Mouse (Mus musculus): ENCODE data around the gene Zfp280b.
"Not testable (repeated sequence)": the region's sequence is repeated elsewhere in the genome, so short reads cannot be mapped to it uniquely, and the experiment has no call there.

Zfp280b gene

DNA sequence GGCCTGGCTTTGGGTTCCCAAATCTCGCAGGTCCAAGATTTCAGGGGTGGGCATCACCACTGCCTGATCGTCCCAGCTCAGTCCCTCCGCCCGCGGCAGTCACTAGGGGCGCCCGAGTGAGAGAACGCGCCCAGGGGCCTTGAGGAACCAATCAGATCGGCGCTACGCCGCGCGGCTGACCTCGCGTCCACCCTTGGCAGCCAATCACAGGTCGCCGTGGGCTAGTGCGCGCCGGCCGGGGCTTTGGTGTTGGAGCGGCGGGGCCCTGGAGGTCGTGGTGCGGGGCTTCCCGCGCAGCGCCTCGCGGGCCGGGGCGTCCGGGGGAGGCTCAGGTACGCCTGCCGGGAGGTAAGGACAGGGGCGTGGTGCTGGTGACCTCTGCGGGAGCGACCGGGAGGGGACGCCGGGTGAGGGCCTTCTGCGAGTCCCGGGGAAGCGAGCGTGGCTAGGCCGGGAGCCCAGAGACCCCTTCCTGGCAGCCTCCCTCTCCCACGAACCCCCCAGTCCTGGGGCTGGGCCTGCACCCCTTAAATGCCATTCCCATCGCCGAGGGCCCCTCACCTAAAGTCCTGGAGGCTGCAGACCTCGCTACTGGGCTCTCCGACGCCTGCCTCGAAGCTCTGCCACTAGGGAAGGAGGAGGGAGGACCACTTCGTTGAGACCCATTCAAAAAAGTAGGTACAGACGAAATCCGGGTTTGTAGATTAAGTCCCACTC, at the start of gene Zfp280b:
Zfp280b (plus strand) TSS at position 249 of the 717 bp plus-strand sequence.
- DNase-seq (ENCODE audit: inconsistent ontology term), result peak; percentile 97

DNA sequence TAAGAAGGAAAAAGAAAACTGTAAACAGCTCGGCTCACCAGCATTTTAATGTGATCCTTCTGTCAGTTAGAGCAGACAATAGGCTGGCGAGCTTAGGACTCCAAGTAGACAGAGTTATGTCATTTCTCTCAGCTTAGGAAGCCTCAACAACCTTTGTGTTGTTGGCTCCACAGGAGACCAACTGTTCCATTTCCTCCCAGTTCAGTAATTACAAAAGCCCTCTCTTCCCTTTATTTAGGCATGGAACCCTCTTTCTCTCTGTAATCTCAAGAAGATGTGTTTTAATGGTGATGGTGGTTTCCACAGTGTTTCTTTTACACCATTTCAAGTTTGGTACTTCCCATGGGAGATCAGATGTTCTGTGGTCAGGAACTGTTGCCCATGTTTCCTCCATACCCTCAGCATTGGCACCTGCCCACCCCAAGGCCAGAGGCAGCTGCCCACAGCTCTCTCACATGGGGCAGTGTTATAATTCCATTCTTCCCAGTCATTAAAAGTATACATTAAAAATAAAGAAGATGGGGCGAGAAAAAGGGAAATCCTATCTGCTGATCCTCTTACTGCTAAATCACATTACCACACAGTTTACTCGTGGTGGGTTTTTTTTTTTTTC, 41.9 kb upstream of the Zfp280b start:
- peak; percentile 5 for DNase-seq (ENCODE audit: inconsistent ontology term)

GRCm38 (mm10) chr10:75993616-75994240, 38.7 kb upstream of the Zfp280b start:
- DNase-seq (ENCODE audit: inconsistent ontology term), result no peak

DNA sequence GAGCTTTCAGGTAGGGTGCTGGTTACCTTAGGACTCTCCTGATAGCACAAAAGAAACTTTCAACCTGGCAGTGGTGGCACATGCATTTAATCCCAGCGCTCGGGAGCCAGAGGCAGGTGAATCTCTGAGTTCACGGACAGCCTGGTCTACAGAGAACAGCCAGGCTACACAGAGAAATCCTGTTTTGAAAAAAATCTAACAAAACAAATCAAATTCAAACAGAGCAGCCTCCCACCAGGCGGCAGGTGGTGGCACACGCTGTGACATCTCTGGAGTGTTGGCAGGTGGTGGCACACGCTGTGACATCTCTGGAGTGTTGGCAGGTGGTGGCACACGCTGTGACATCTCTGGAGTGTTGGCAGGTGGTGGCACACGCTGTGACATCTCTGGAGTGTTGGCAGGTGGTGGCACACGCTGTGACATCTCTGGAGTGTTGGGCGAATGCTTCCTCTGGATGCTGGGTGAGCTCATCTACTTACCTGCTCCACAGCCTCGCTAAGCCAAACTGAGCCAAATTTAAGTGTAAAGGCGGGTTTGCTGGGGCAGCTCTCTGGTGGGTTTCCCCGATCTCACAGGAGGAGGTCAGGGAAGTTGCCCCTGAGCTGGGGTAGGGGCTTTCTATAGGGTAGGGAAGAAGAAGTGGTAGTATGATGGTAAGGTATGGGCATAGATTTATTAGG, 37.8 kb upstream of the Zfp280b start:
- DNase-seq (ENCODE audit: inconsistent ontology term), result not testable (repeated sequence)

DNA sequence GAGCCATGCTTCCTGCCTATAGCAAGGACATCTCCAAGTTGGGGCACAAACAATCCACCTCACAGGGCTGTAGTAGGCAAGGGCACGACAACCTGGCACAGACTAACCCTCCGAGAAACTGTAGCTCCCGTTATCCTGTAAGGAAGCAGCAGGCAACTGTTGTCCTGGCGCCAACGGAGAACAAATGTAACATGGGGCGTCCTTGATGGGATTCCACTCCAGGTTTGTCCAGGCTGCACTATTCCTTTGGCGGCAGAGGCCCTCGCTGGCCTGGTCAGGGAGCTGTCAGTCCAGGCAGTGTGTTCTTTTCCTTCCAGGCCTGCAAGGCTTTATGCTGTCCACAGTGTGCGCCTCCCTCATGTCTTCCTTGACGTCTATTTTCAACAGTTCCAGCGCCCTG, 37.0 kb upstream of the Zfp280b start:
- no peak for DNase-seq (ENCODE audit: inconsistent ontology term)

- DNase-seq (ENCODE audit: inconsistent ontology term), result peak; percentile 2
Measured at GRCm38 (mm10) chr10:75996315-75996714, 36.1 kb upstream of the Zfp280b start.

- no peak for DNase-seq (ENCODE audit: inconsistent ontology term)
Measured at GRCm38 (mm10) chr10:76001160-76001559, 31.3 kb upstream of the Zfp280b start.

GRCm38 (mm10) chr10:76002101-76002521, 30.3 kb upstream of the Zfp280b start:
- DNase-seq (ENCODE audit: inconsistent ontology term), result no peak

GRCm38 (mm10) chr10:76002615-76003014, 29.8 kb upstream of the Zfp280b start:
- DNase-seq (ENCODE audit: inconsistent ontology term), result no peak

DNA sequence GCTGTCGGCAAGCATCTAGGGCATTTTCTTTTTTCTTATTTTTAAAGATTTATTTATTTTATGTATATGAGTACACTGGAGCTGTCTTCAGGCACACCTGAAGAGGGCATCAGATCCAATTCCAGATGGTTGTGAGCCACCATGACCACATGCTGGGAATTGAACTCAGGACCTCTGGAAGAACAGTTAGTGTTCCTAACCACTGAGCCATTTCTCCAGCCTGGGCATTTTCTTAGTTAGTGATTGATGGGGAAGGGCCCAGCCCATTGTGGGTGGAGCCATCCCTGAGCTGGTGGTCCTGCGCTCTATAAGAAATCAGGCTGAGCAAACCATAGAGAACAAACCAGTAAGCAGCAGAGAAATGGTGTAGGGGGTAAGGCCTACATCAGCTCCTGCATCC, 29.2 kb upstream of the Zfp280b start:
- DNase-seq (ENCODE audit: inconsistent ontology term), result no peak

GRCm38 (mm10) chr10:76006385-76006784, 26.1 kb upstream of the Zfp280b start:
- DNase-seq (ENCODE audit: inconsistent ontology term), result no peak

DNA sequence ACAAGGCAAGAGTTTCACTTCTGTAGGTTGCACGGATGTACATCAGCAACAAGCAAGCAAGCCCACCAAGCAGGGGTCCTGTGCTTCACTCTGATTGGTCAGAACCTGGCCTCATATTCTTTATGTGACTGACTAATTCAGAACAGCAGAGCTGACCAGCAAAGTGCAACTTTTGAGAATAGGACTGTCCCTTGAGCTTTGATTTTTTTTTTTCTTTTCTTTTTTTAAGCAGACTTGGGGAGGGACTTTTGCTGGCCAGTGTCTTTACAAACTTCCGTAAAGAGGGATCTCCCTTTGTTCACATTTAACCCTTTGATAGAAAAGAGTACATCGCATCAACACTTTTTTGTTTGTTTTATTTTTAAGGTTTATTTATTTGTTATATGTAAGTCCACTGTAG, 22.6 kb upstream of the Zfp280b start:
- DNase-seq (ENCODE audit: inconsistent ontology term), result no peak

GRCm38 (mm10) chr10:76012922-76013321, 19.5 kb upstream of the Zfp280b start:
- DNase-seq (ENCODE audit: inconsistent ontology term), result no peak

DNA sequence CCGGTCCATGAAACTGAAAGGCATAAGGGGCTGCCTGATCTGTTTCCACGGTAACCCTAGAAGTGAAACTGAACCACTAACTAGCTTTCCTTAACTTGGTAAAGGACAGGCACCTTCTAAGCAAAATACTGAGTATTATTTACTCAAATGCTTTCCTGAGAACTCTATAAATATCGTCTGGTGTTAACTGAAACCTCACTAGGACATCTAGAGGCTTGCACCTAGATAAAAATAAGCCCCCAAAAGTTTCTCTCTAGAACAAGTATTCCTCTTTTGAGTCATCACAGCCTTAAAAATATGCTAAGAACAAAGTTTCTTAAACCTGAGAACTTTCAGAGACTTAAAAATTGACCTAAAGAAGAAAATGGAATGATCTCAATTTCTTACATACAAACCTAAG, 15.6 kb upstream of the Zfp280b start:
- no peak for DNase-seq (ENCODE audit: inconsistent ontology term)

- no peak for DNase-seq (ENCODE audit: inconsistent ontology term)
Measured at GRCm38 (mm10) chr10:76021728-76022127, 10.7 kb upstream of the Zfp280b start.

DNA sequence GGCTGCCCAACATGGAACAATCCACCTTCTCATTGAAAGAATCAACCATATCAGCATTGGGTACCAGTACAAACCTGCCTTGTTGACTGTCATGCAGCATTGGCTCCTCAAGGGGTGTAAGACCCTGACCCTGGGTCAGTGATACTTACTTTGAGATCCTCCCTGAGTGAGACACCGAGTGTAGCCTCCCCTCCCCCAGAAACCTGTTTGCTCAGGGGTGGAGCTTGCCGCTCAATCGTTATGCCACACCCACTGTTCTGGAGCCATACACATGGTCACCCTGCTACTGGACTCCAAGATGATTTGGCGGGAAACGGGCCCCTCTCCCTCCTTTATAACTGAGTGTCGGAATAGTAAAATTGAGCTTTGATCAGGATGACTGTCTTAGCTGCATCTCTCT, 8.5 kb upstream of the Zfp280b start:
- no peak for DNase-seq (ENCODE audit: inconsistent ontology term)

- no peak for DNase-seq (ENCODE audit: inconsistent ontology term)
Measured at GRCm38 (mm10) chr10:76025470-76026190, 6.8 kb upstream of the Zfp280b start.

GRCm38 (mm10) chr10:76027127-76028015, 5.1 kb upstream of the Zfp280b start:
- no peak for DNase-seq (ENCODE audit: inconsistent ontology term)

DNA sequence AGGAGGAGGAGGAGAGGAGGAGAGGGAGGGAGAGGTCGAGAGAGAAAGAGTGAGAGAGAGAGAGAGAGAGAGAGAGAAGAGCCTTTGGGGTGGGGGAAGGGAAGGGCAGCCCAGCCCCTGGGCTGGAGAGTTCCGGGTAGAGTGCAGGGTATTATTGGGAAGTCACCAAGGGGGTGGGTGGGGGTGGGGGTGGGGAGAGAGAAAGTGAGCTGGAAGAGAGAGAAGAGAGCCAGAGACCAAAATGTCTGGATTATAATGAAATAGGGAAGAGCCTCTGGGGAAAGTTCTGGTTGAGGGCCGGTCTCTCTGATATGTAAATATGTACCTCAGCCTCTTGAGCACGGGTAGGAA, 4.5 kb upstream of the Zfp280b start:
- no peak for DNase-seq (ENCODE audit: inconsistent ontology term)

- DNase-seq (ENCODE audit: inconsistent ontology term), result no peak
Measured at GRCm38 (mm10) chr10:76028396-76028795, 4.1 kb upstream of the Zfp280b start.

GRCm38 (mm10) chr10:76029276-76029675, 3.2 kb upstream of the Zfp280b start:
- no peak for DNase-seq (ENCODE audit: inconsistent ontology term)

Measured in Muller cell, postnatal 12 days (primary cell).